Mouse (Mus musculus) kidney, adult 10 weeks (tissue): Measurements from ENCODE around the gene Tecr. TPM values are rescaled to one million over a fixed set of nuclear protein-coding genes. Genes with fewer than 3 reads are reported as not detected.

Experiments
- polyA plus RNA-seq: library from polyadenylated mRNA; stranded (reverse); fragments of 350-450 nt; fragmentation: Illumina TruSeq; extraction: RNeasy Lipid Tissue Mini Kit (QIAGEN cat#74804); gene quantifications from one replicate; pipeline ENCODE4 v1.2.3, GENCODE M21; 2014; ENCODE audit warnings: low read depth, low replicate concordance

Gene Tecr
- 31.4 TPM for polyA plus RNA-seq

GRCm38 (mm10) chr8:83607661-83608397 is at the start of gene Tecr, which contains the start of gene Dnajb1:
Gene Tecr (minus strand): TSS chr8:83607971.
Gene Dnajb1 (plus strand): TSS chr8:83608193.

DNA sequence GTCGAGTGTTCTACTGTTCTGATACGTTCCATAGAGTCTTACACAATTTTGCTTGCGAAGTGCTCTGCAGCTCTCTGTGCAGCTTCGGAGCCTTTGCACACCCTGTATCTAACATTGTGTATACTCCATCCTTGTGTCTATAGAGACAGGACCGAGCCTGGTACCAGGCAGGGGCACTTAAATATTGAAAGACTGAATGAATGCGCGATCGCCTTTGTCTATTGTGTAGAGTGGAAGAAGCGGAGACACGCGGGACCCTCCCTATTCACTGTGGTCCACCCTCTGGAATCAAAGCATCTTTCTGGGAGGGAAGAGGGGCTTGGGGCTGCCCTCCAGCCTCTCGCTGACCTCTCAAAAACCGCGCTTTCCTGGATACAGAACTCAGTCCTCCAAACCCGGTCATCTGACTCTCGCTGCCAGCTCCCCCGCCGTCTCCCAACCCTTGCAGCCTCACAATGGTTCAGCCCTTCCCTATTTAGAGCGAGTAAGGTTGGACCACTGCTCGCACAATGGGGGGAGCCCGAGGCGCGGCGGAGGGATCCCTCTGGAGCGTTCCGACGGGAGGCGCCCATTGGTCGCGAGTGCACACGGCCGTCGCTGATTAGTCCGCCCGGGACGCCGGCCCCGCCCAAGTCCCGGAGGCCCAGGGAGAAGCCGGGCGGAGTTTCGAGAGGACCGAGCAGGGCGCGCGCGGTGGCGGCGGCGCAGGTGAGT is 44.4 kb upstream of the Tecr start, which contains the start of gene Gipc1:
Gene Gipc1, plus strand, starts transcription at position 648 of the 714 bp plus-strand sequence.

DNA sequence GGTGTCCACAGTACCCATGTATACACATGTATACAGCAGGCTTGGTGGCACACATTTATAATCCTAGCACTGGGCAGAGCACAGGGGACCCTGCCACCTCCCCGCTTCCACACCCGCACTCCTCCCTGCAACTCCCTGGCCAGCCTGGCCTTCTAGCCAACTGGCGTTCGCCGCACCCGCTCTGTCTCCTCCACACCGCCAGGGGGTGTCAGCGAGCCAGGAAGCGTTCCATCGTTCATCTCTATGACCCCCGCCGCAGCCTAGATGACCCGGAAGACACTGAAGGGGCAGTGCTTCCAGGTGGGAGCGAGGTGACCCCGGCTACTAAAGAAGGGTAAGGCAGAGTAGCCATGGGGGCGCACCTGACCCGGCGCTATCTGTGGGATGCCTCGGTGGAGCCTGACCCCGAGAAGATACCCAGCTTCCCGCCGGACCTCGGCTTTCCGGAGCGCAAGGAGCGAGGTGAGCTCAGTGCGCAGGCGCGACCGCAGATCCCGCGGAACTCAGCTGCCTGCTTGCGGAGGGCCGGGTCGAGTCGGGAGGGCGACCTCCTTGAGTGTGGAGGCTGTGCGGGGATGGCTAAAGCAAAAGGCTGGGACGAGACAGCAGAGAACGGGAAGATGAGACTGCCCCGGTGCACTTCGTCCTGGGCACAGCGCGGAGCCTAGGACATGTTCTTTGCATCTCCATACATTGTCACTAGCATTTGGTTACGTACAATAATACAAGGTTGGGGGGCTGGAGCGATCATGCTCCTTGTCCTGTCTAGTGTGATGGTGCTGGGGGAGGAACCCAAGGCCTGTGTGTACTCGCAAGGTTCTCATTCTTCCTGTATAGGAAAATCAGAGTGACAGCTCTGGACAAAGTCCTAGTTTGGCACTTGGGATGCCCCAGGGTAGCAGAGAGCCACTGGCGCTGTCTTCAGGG is 41.0 kb downstream of the Tecr start, which contains the start of gene Ndufb7:
Gene Ndufb7, plus strand, starts transcription at position 203 of the 927 bp plus-strand sequence.

DNA sequence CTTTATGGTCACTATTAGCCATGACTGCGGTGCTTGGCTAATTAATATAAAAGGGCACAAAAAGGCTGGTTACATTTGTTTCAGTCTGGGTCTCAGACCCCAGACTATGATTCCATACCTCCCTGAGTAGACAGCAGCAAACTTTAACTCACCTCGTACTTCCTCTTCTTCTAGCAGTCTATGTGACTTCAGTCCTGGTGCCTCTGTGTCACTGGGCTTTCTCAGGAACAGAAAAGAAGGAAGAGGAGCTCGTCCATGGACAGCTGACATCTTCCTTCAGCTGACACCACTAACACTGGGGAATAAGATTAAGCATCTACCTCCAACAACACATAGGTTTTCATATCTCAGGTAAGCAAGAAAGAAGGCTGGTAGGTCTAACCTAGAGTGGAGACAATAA is 72.0 kb downstream of the Tecr start, which contains the start of gene Olfr370:
Gene Olfr370, plus strand, starts transcription at position 45 of the 400 bp plus-strand sequence.

Other genes starting within 250 kb of the Tecr start
- 0.20 TPM for gene Clgn, start 218.1 kb downstream of the Tecr start, polyA plus RNA-seq
- gene Scoc, start 149.6 kb downstream of the Tecr start, polyA plus RNA-seq = 393 TPM
- not detected for gene Olfr370, start 72.2 kb downstream of the Tecr start, polyA plus RNA-seq
- gene Ndufb7, start 41.3 kb downstream of the Tecr start, polyA plus RNA-seq = 1.1 TPM
- 15.4 TPM for gene Dnajb1, start 222 bp upstream of the Tecr start, polyA plus RNA-seq
- 0.49 TPM for gene Gipc1, start 44.7 kb upstream of the Tecr start, polyA plus RNA-seq
- gene Ptger1, start 58.7 kb upstream of the Tecr start, polyA plus RNA-seq = 2.7 TPM
- 5.9 TPM for gene Pkn1, start 91.2 kb upstream of the Tecr start, polyA plus RNA-seq
- gene Ddx39, start 107.2 kb upstream of the Tecr start, polyA plus RNA-seq = 5.4 TPM
- gene Adgre5, start 133.4 kb upstream of the Tecr start, polyA plus RNA-seq = 4.5 TPM